Mouse (Mus musculus): Measurements from ENCODE around the gene Pcna. TPM values are rescaled to one million over a fixed set of nuclear protein-coding genes. Genes with fewer than 3 reads are reported as not detected.

Gene Pcna
- polyA plus RNA-seq (2012; rRNA removed; ENCODE audit: low replicate concordance), result 41.9 and 87.8 TPM in 2 replicates

GRCm38 (mm10) chr2:132252542-132253528, at the start of gene Pcna:
Gene Pcna, minus strand, starts transcription at chr2:132253314.

GRCm38 (mm10) chr2:132262879-132263398, 9.8 kb upstream of the Pcna start, which contains the start of gene Cds2:
Gene Cds2, plus strand, starts transcription at chr2:132263148.

GRCm38 (mm10) chr2:132247539-132248313, 5.4 kb downstream of the Pcna start, which contains the start of gene Tmem230:
Gene Tmem230, minus strand, starts transcription at chr2:132247807.

Other genes with a start within 250 kb of the Pcna start
- 24.7 and 80.4 TPM in 2 replicates for gene Rassf2, start 223.1 kb downstream of the Pcna start, polyA plus RNA-seq (2012; rRNA removed; ENCODE audit: low replicate concordance)
- gene Slc23a2, start 108.2 kb downstream of the Pcna start, polyA plus RNA-seq (2012; rRNA removed; ENCODE audit: low replicate concordance), result 20.1 and 31.6 TPM in 2 replicates
- 65.8 and 82.0 TPM in 2 replicates for gene Tmem230, start 5.5 kb downstream of the Pcna start, polyA plus RNA-seq (2012; rRNA removed; ENCODE audit: low replicate concordance)
- 45.7 and 50.4 TPM in 2 replicates for gene Cds2, start 9.8 kb upstream of the Pcna start, polyA plus RNA-seq (2012; rRNA removed; ENCODE audit: low replicate concordance)
- gene Prokr2, start 132.1 kb upstream of the Pcna start, polyA plus RNA-seq (2012; rRNA removed; ENCODE audit: low replicate concordance), result 0.06 TPM in 1 of 2 replicates, not detected in the other